Mouse (Mus musculus): ENCODE results near the gene Dst. TPM values are rescaled to one million over a fixed set of nuclear protein-coding genes. Genes with fewer than 3 reads are reported as not detected.

The Dst gene
- total RNA-seq, 2 experiments from 2014 or later: 291 to 304 TPM

DNA sequence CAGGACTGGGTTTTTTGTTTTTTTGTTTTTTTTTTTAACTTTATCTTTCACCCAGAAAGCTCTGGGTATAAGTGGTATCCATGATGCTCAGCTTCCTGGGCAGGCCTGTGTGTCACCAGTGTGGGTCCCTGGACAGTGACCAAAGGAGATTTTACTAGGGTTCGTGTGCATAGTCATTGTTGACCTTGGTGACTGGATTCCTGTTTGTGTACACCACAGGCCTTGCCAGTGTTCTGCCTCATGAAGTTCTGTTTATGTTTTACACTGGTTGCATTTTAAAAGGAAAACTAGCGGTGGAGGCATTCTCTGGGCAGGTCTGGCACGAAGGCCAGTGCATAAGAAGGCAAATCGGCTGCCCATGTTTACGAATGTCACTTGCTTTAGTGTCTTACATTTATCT lies 215.3 kb downstream of the Dst start:
- Histone ChIP-seq H3K4me3 (peak overlapping the region; percentile 76), H3K27ac (peak overlapping the region; percentile 93)
- no peak for TF ChIP-seq CTCF (IDR thresholded peaks at IDR 0.05)
- no peak for DNase-seq
- intact Hi-C loops (cut with DNase I): loop anchor here (5.0 to 10.0 kb wide), 2 partner anchors 111 to 311 kb away; partner anchors contain the start of genes Ccdc115 and Imp4

DNA sequence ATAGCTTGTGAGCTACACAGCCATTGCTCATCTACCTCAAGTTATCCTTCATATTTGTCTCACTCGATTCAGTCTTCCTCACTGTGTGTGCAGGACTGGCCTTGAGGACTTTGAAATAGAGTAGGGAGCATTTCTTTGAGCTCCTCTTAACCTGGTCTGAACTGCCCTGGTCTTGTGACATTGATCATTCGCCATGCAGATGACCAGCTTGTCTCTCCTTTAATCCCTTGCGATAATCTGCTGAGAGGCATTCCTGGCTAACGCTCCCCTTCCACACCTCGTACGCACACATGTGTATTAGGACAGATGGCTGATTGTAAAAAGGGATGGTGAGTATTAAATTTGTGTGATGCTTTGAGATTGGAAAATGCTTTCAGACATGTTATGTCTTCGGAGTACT lies 216.4 kb downstream of the Dst start:
- no peak overlapping the region for H3K4me3 ChIP-seq
- peak overlapping the region; percentile 93 for H3K27ac ChIP-seq
- no peak for DNase-seq
- intact Hi-C loops (cut with DNase I): loop anchor here (5.0 to 10.0 kb wide), 2 partner anchors 112 to 310 kb away; partner anchors contain the start of genes Ccdc115 and Imp4
- TF ChIP-seq CTCF (IDR thresholded peaks at IDR 0.05): no peak

DNA sequence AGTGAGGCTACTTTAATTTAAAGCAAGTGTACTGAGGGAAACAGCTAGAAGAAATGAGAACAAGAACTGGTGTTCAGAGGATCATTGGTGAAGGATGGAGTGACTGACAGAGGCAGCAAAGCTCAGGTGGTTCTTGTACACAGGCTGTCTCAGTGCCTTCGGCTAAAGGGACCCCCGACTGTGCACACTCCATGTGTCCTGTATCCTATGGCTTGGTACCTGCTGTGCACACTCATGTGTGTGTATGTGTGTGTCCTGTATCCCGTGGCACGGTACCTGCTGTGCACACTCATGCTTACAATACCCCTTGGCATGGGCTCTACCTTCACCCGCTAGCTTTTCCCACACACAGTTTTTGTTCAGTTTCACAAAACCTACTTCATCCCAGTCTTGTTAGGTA lies 217.1 kb downstream of the Dst start:
- Histone ChIP-seq H3K27ac (peak overlapping the region; percentile 93), H3K4me3 (no peak overlapping the region)
- intact Hi-C loops (cut with DNase I): loop anchor here (10.0 kb wide), 1 partner anchor 310 kb away; the partner anchor contains the start of genes Ccdc115 and Imp4

DNA sequence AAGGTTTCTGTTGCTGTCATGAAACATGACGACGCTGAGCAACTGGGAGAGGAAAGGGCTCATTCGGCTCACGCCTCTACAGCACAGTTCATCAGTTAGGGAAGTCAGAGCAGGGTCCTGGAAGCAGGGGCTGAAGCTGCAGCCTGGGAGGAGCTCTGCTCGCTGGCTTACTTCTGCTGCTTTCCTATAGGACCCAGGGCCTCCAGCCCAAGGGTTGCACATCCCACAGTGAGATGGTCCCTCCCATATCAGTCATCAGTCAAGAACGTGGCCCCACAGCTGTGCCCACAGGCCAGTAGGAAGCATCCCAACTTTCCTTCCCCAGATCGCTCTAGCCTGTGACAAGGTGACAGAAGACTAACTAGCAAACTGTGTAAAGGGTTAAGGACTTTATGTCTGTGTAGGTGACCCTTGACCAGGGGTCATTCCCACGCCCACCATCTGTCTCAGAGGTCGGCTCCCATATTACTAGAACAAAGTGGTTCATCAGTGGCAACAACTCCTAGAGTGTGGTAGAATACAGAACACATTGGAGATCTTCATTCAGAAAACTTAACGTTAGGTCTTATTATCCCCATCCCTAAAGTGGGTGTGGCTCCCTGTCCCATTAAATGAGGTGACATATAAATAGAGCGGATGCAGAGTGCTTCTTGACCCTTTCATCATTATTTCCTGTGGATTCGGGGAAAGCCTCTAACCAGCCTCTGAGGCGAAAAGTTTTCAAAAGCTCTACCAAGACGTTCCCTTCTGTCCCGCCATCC lies 219.9 kb downstream of the Dst start:
- H3K27ac ChIP-seq: peak overlapping the region; percentile 67
- intact Hi-C loops (cut with DNase I): loop anchor here (10.0 kb wide), 1 partner anchor 307 kb away; the partner anchor contains the start of genes Ccdc115 and Imp4
- DNase-seq: no peak
- no peak overlapping the region for H3K4me3 ChIP-seq
- TF ChIP-seq CTCF (IDR thresholded peaks at IDR 0.05): no peak

More for the DNA sequence above, 217.1 kb downstream of the Dst start:
- no peak for TF ChIP-seq CTCF (IDR thresholded peaks at IDR 0.05)
- no peak for DNase-seq

DNA sequence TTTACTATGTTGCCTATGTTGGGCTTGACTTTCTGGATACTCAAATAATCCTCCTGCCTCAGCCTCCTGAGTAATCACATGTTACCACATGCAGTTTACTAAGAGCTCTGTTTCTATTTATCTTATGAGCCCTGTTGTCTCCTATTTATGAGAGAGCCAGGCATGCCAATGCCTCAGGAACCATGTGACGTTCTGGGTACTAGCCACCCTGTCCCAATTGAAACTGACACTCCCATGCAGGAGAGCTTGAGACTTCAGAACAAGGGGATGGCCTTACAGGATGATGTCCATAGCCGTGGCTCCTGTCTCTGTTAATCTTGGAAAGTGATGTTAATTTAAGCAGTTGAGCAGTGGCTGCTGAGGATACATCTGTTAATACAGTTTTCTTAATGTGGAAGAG lies 220.8 kb downstream of the Dst start:
- H3K4me3 ChIP-seq: no peak overlapping the region
- no peak for TF ChIP-seq CTCF (IDR thresholded peaks at IDR 0.05)
- intact Hi-C loops (cut with DNase I): loop anchor here (10.0 kb wide), 1 partner anchor 306 kb away; the partner anchor contains the start of genes Ccdc115 and Imp4
- no peak for DNase-seq
- H3K27ac ChIP-seq: peak overlapping the region; percentile 67

DNA sequence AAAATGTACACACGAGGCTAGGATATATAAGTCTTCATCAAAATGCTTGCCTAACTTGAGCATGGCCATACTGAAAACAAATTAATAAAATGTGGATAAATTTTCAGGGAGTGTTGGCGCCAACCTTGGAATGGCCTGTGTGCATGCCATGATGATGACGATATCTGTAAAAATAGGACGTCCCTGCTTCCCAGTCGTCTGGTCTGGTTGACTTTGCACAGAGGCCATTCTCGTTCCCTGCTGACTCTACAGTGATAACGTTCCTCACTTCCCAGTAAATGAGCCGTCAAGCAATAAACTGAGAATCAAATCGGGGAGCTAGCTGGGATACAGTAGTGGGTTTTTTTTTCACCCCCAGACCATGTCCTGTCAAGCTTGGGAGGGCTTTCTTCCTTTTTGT lies 221.7 kb downstream of the Dst start:
- Histone ChIP-seq H3K4me3 (no peak overlapping the region), H3K27ac (peak overlapping the region; percentile 67)
- intact Hi-C loops (cut with DNase I): loop anchor here (10.0 kb wide), 1 partner anchor 305 kb away; the partner anchor contains the start of genes Ccdc115 and Imp4
- DNase-seq: peak; percentile 48
- no peak for TF ChIP-seq CTCF (IDR thresholded peaks at IDR 0.05)

DNA sequence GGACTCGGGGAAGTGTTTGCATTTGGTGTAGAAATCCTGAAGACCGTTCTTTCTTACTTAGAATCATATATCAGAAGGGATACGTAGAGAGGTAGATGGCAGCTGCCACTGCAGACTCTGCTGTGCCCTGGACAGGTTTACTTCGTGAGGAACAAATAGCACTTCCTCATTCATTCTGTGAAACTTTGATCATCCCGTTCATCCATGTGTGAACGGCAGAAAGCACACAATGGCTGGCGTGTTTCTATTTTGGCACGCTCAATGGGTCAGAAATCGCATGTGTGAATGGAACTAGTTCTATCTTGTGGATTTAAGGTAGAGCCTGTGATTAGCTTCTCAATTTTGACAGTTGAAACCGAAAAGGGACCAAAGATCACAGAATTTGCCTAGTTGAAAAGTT lies 222.8 kb downstream of the Dst start:
- H3K27ac ChIP-seq: no peak overlapping the region
- TF ChIP-seq CTCF (IDR thresholded peaks at IDR 0.05): no peak
- DNase-seq: no peak
- no peak overlapping the region for H3K4me3 ChIP-seq
- intact Hi-C loops (cut with DNase I): no loop called here

DNA sequence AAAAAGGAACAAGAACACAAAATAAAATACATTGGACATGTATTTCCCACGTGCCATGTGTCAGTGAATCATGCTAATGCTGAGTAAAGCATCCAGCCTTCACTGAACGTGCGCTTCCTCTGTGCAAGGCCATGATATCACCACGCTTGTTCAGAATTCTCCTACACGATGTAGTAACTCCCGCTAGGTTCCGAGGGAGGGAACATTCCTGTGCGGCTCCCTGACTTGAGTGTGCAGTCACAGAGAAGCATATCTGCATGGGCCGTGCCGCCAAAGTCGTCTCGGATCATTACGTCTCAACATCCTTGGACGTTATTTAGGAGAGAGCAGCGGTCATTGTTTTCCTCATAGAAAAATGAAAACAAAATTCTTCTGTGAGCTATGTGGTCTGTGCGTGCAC lies 224.8 kb downstream of the Dst start:
- intact Hi-C loops (cut with DNase I): no loop called here
- no peak for DNase-seq
- H3K27ac ChIP-seq: no peak overlapping the region
- H3K4me3 ChIP-seq: no peak overlapping the region
- no peak for TF ChIP-seq CTCF (IDR thresholded peaks at IDR 0.05)

DNA sequence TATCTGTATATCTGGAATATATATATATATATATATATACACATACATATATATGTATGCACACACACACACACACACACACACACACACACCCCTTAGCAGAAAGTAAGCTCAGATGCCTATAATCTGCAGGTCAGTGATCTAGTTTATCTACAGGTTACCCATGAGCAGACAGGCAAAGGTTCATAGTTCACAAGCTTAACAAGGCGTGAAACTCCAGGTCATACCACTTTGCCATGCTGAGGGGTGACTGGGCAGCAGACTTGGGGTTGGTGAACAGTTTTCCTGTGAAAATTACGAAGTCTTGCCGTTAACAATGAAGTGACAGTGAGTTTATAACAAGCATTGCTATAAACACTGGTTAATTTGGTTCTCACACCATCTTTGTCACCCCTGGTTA lies 227.5 kb downstream of the Dst start:
- no peak overlapping the region for H3K4me3 ChIP-seq
- intact Hi-C loops (cut with DNase I): no loop called here
- TF ChIP-seq CTCF (IDR thresholded peaks at IDR 0.05): no peak
- no peak overlapping the region for H3K27ac ChIP-seq
- no peak for DNase-seq

DNA sequence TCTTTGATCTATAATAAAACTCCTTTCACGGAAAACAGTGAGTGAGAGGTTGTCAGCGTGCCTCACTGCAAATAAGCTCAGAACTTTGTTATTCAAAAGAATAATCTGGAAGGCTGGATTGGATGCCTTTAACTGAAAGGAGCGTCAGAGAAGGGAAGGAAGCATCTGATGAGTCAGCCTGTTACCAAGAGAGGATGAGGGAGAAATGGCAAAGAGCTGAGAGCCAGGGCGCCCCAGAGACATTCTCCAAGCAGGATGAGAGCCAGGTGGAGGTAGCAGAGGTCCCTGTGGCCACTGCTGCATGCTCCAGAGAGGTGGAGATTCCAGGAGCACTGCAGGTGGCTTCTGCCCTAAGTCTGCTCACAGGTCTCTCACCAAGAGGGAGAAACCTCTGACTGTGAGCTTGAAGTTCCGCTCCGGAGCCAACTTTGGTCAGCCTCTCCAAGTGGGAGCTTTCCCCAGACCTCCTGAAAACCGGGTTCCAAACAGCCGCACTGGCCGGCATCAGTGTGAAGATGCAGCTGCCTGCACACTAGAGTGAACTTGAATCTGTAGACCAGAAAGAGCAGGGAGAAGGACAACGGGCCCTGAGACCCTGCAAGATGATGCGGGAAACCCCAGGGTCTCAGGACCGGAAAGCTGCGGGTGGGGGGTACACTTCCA lies 231.3 kb downstream of the Dst start:
- TF ChIP-seq CTCF (IDR thresholded peaks at IDR 0.05): no peak
- Histone ChIP-seq H3K27ac (peak overlapping the region; percentile 50), H3K4me3 (no peak overlapping the region)
- intact Hi-C loops (cut with DNase I): no loop called here
- DNase-seq: no peak

DNA sequence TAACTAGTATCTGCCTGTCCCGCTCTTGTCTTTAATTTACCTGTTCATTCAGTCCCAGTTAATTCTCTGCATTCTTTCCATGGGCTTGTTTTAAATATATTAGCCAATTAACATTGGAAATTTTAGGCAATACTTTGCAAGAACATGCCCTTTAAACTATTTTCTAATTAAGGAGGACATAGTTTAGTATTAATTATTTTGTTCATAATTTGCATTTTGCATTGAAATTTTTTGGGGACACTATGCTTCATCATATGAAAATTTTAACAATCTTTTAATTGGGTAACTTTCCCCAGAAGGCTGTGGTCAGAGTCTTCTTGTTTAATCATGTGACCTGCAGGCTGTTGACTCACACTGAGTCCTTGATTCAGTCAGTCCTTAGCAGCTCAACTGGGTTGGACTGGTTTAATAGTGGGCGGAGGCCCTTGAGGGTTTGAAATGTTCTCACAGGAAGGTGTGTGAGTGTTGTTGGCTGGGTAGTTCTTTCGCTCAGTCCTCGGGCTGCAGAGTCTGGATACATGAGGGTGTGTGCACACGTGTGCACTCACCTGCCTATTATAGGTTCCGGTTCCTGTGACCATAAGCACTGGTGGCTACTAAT lies 231.9 kb downstream of the Dst start:
- no peak for DNase-seq
- Histone ChIP-seq H3K4me3 (no peak overlapping the region), H3K27ac (peak overlapping the region; percentile 50)
- TF ChIP-seq CTCF (IDR thresholded peaks at IDR 0.05): no peak
- intact Hi-C loops (cut with DNase I): no loop called here

DNA sequence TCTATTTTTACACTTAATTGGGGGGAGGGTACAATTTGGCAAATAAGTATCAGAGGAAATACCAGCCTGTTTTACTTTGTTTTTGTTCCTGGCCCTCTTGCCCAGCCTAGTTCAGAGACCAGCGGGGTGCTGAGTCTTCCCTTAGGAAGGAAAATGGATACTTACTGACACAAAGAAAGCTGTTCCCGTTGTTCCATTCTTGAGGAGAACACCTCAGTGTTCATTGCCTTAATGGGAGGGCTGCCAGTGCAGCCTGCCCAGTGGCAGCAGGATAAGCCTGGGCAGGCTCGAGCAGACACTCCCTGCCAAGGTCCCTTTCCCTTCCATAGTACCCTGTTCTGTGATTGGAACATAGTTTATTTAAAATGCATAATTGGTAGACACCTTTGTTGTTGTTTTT lies 232.7 kb downstream of the Dst start:
- H3K27ac ChIP-seq: peak overlapping the region; percentile 50
- intact Hi-C loops (cut with DNase I): no loop called here

More for the DNA sequence above, 232.7 kb downstream of the Dst start:
- DNase-seq: peak; percentile 62
- no peak overlapping the region for H3K4me3 ChIP-seq
- TF ChIP-seq CTCF (IDR thresholded peaks at IDR 0.05): no peak

Data from gastrocnemius, adult 2 months (tissue).